Mouse (Mus musculus) layer of hippocampus, adult 18-20 months (tissue): ENCODE measurements around the gene Tpt1. TPM values are rescaled to one million over a fixed set of nuclear protein-coding genes. Genes with fewer than 3 reads are reported as not detected.
A peak's percentile ranks its signal among the peaks of the same experiment; 100 is the strongest.
"Not testable (repeated sequence)": the region's sequence is repeated elsewhere in the genome, so short reads cannot be mapped to it uniquely, and the experiment has no call there.

Experiments used
- DNase-seq, 2 experiments: peaks; one replicate each; pipeline ENCODE4 v3.0.0; 2022; ENCODE audit warnings: low spot score in 2 of 2
- long read RNA-seq: library from polyadenylated mRNA; stranded (forward); transcript quantifications from one replicate; pipeline ENCODE4 v2.0.0, GENCODE M21; 2021
- total RNA-seq, 2 experiments: library from RNA; stranded (reverse); gene quantifications; 2 replicates each; pipeline ENCODE4 v1.2.3; 2021

The Tpt1 gene
- total RNA-seq = 100 to 1,000 TPM; 912 to 940 TPM
- long read RNA-seq, transcript Tpt1-201 (6 exons, 1,169 nt) = major isoform, 128 of 157 reads
- long read RNA-seq, partial matches to known transcripts = 15 of 157 reads
- long read RNA-seq, other reads (novel, unspliced or antisense) = 11 of 157 reads

DNA sequence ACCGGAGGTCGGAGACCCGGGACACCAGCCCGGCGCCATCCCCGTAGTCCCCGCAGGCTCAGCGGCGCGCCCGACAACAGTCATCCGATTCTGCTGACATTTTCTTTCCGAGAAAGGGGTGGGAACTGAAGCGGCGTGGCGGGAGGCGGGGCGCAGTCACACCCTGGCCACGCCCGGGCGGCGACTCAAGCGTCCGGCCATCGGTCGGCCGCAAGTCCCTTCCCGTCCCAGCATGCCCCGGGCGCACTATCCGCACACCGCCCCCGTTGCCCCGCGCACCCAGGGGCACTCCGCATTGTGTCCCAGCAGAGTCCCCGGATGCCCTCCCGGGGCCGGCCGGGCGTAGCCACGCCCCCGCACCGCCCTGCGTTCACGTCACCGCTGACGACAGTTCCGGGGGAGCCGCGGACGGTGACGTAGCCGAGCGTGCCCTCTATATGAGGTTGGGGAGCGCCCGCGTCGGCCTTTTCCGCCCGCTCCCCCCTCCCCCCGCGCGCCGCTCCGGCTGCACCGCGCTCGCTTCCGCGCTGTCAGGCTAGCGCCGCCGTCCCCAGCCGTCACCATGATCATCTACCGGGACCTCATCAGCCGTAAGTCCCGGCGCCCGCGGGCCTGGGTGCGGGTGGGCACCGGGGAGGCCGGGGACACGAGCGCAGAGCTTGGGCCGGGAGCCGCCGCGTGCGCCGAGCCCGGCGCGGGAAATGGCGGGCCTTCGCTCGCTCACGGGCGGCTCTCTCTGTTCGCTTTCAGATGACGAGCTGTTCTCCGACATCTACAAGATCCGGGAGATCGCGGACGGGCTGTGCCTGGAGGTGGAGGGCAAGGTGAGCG is at the start of gene Tpt1:
TSS of gene Tpt1 (plus strand) at position 227 of the 831 bp plus-strand sequence.
- DNase-seq = peak; percentile 96 to 98

DNA sequence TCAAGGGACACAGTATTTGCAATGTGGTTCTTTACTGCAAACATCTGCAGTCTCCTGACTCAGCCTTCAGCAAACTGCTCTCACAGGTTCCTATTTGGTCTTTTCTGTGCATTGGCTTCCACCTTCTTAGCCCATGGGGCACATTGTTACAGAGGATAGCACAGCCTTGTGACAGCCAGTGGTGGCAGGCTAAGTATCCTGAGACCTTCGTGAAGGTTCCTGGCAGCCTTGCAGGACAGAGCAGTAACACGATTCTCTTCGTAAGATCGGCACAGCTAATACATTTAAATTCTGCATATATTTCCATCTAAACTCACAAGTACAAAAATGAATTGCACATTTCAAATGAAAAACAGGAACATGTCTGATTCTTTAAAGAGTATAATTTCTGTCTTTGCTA is 49.0 kb upstream of the Tpt1 start:
- no peak for DNase-seq

DNA sequence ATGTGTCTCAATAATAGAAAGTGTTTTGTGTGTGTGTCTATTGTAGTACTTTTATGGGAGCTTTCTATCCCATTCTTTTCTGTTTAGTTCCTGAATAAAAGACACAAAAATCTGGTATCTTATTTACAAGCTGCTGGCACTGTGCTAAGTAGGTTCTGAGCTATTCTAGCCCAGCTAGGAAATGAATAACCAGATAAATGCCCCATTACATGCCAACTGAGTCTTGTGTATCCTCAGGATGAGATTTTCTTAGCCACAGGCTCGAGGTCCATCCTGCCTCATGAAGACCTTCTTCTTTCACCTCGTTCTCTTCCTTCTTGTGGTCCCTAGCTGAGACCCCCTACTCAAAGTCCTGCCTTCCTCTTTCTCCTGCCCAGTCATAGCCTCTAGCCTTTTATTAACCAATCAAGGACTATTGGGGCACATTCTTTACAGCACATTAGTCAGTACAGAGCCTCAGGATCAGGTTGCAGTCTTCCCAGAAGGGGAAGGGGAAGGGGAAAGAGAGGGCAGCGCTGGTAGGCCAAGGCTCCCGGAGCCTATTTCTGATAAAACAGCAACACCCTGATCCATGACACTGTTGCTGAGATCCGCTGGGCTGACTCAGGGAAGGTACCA is 47.0 kb upstream of the Tpt1 start:
- DNase-seq = no peak

DNA sequence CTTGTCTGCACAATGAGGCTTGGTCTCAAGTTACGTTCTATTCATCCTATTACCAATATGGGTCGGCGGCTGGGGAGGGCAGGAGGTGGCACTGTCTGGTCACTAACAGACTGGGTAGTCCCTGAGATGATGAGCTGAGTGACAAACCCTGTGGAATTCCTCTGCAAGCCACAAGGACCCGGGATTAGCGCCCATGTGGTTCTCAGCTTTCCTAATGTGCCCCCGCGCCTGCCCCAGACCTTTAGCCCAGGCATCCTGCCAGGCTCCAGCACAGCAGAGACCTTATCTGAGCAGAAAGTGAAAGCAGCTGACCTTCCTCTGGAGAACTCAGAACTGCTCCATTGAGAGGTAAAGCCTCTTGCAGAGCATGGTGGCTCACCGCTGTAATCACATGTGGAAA is 37.1 kb upstream of the Tpt1 start:
- no peak for DNase-seq

DNA sequence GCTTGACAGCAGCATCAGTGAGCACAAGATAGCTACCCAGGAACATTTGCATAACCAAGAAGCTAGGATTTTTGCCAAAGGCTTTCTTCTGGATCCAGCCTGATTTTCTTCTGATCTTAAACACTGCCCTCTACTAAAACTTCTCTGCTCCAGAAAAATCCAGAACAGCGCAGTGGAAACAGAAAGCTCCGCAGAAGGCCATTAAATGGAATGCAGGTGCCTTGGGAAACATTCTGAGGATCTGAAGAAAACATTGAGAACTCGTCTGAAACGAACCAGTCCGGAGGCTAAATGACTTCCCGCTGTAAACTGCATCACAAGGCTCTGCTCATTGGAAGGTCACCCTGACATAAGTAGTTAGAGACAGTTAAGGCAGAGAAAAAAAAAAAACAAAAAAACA is 35.0 kb upstream of the Tpt1 start:
- no peak for DNase-seq

DNA sequence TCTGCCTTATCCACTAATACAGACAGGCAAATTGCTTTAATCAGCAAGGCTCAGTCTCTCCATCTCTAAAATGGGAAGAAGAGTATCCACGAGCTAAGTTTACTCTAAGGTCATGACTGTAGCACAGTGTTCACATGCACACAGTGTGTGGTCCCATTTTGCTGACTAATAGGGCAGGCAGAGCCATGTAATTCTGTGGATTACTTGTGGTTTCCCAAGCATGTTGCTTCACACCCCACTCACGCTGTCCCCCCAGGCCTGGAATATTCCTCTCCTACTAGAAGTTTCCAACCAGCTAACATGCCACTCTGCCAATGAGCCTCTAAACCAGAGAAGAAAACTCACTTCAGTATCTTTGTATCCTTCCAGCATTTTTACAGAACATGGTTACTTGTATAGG is 26.4 kb upstream of the Tpt1 start:
- no peak for DNase-seq

DNA sequence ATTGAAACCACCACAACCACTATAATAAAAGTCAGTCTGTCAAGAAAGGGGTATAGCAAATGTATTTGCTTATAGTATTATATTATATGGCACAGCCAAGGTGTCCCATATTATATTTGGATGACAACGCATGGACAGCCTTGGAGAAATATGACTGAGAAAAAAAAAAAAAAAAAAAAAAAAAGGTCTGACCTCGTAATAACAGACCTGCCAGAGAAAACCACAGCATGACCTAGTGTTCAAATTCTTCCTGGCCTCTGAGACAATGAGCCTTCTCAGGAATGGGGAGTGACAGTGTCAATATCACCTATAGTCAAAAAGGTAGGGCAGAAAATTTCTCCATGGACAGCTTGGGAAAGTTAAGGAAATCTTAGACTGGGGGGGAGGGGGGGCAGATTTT is 25.6 kb upstream of the Tpt1 start:
- no peak for DNase-seq

DNA sequence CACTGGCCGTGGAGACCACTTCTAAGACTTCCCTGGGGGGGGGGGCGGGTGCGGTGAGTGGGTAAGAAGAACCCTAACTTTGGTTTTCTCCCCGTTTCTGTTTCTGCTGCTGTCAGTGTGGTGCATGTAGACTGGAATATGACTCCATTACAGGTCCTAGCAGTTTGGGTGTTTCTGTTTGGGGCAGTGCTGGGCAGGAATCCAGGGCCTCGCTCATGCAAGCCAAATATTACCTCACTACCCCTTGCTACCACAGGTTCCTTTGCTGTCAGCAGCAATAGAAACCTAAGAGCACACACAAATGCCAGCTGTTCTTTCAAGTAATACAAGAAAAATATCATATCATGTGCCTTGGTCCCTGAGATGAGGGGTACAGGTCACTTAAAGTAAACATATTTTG is 24.9 kb upstream of the Tpt1 start:
- DNase-seq = no peak

DNA sequence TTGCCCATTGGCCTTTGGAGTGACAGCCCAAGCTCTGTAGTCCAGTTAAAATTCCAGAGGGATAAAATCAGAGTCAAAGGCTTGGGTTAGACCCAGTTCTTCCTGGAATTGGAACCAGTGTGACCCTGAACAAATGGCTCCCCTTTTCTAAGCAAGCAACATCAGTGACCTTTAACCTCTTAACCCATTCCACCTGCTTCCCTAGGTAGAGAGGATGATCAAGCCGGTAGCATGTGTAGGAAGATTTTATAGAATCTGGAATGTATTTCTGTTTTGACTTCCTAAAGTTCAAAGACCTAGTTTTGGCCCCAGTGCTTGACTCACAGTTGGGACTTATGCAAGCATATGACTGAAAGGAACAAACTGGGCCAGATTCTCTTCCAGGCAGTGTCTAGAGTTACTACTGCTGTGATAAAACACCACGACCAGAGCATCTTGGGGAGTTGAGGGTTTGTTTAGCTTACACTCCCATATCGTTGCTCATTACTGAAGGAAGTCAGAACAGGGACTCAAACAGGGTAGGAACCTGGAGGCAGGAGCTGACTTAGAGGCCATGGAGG is 18.0 kb upstream of the Tpt1 start:
- DNase-seq = no peak

DNA sequence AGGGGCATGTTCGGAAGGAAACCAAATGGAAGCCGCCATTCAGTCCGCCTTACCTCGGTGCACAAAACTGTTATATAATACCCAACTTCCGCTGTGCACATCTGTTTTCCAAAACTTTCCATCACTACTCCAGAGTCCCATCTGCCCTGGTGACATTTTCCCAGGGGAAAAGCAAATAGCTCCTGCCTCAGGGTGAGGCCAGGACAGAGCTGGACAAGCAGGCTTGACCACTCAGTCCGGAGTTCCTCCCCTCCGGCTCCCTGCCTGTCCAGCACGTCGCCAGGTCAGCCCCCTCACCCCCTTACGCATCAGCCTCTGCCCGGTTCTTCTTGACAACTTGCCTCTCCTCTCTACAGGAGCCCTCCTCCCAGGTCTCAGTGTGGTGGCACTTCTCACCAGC is 16.7 kb upstream of the Tpt1 start:
- no peak for DNase-seq

DNA sequence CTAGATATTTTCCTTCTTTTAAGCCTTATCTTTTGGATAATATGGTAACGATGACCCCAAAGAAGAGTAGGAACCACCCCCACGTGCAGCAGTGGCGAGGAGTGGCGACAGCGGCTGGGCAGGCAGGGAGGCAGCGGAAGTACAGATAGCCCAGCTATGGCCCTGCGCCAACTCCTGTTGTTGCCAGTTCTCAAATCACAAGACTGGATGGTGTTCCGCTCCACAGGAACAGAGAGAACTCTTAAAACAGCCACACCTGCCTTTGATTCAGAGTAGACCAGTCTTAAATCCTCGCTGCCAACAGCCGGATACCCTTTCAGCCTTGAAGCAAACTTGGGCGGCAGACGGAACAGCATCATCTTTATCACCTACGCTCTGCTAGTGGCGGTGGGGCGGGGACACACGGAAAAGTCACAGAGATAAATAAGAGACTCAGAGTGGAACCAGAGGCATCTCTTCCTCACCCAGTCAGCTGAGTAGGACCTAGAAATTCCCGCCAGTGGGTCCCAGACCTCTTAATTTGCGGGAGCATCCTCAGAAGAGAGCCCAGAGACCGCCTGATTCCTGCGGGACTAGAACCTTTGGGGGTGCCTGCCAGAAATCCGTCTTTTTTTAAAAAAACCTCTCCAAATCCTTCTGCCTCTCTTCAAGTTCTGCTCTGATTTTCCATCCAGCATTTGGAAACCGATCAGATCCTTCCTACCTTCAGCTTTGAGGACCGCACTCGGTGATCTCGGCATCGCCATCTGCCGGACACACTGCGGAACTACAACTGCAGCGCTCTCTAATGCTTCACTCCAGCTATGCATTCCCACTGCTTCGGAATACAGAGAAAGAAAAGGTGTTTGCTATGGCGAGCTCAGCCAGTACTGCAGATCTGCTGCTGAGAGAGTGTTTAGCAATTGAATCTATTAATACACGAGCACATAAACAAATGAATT is 15.8 kb upstream of the Tpt1 start:
- DNase-seq = peak; percentile 82 to 97

DNA sequence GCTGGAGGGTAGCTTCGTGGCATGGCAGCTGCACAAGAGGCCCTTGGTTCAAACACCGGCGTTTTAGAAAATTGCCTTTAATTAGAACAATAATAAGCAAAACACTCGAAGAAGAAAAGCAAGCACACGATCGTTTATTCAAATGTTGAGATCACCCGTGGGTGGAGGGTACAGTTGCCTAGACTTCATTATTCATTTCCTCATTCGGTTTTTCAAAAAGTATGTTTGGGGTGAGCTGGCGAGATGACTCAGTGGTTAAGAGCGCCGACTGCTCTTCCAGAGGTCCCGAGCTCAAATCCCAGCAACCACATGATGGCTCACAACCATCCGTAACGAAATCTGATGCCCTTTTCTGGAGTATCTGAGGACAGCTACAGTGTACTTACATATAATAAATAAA is 15.1 kb upstream of the Tpt1 start:
- not testable (repeated sequence) for DNase-seq

DNA sequence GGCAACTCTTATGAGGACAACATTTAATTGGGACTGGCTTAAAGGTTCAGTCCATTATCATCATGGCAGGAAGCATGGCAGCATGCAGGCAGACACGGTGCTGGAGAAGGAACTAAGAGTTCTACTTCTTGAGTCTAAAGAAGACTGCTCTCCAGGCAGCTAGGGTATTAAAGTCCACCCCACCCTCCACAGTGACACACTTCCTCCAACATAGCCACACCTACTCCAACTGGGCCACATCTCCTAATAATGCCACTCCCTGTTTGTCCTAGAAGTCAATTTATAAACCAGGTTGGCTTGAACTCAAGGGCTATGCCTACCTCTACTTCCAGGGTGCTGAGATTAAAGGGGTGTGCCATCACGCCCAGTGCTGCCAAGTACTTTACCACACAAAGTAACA is 12.9 kb upstream of the Tpt1 start:
- no peak for DNase-seq

DNA sequence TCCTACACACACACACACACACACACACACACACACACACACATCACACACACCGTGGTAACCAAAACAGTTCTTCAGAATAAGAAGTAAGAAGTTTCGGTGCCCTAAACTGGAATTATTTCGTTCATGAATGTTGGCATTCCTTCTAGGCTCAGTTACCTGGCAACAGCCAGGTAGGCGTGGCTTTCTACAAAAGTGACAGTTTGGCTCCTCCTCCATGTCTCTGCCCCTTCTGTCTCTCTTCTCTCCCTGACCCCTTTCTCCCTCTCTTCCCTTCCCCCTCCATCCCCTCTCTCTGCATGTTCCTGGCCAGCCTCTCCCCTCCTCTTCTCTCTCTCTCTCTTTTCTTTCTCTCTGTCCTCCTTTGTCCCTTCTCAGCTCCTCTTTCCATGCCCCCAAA is 11.9 kb upstream of the Tpt1 start:
- DNase-seq = no peak

DNA sequence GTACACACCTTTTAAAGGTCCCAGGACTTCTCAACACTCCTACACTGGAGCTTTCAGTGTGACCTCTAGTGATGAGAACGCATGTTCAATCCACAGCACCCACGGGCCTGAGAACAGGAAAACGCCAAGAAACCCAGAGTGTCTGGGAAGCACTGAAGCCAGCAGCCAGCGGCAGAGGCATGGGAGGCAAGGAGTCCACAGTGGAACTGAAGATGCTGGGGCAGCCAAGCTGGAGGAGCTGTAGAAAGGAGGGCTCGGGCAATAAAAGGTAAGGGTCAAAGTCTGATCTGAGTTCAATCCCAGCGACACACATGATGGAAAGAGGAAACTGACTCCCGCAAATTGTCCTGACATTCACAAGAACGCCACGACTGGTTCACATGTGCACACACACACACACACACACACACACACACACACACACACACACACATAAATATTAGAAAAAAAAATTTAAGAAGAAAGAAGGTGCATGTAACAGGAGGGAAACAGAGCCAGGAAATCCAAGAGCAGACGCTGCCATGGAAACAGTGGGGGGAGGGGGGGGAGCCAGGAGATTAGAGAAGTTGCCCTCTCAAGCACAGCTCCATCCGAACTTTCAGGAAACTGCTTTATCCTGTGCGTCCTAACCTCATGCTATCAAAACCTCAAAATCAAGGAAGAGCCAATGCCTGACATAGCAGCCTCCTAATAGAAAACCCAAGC is 11.2 kb upstream of the Tpt1 start:
- DNase-seq = no peak

DNA sequence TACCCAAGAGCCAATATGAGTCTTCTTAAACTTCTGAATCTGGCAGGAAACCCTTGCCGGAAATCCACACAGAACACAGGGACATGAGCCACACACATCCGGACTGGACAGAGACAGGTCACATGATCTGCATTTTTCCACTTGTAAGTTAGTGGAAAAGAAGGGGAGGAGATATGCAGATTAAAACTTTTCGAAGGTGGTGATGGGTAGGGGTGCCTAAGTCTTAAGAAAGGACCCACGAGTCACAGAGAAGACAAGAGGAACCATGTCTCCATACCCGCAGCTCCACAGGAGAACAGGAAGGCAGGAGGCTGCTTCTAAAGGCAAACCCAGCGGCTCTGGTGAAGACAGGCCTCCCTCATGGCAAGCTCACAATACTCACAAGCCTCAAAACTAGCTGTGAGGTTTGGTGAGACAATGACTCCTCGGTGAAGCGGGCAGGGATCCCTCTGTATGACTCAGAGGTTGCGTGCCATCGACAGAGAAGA is 10.6 kb upstream of the Tpt1 start:
- peak in 1 of 2 experiments; percentile 57 for DNase-seq

DNA sequence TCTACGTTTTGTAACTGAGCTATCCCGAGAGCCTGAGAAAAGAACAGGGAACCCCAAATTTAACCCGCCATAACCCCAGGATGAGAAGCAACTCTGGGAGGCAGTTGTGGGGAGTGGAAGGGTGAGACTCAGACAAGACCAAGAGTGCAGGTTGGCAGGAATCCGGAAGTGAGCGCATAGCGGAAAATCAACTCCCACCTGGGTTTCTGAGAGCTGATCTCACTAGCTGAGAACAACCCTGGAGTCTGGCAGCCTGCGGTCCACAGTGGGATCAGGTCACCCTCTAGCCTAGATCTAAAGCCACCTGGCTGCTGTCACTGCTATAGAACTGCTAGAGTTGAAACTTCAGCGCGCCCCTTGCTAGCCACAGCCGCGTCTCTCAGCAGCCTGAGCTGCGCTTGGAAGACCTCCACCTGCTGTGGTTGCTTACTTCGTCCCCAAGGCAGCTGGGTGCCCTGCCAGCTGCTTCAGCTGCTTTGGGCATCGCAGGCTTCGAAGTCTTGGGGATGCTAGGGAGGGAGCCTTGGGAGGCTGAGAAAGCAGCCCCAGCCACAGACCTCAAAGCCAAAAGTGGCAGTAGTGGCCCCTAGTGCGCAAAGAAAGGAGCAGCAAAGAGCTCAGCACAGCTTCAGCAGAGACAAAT is 10.0 kb upstream of the Tpt1 start:
- DNase-seq = no peak

DNA sequence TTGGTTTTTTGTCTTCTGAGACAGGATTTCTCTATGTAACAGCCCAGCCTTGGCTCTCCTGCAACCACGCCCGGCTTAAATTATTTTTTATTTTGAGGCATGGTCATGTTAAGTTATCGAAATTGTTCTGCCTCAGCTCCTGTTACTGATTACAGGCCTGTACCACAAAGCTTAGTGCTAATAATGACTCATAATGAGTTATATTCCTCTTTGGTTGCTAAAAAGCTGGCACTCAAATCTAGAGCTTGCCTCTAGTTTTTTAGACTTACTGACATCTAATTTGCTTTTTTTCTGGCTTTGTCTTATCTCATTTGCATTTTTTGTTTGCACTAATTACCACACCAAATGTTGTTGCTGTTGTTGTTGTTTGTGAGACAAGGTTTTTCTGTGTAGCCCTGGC is 8.3 kb upstream of the Tpt1 start:
- no peak for DNase-seq

DNA sequence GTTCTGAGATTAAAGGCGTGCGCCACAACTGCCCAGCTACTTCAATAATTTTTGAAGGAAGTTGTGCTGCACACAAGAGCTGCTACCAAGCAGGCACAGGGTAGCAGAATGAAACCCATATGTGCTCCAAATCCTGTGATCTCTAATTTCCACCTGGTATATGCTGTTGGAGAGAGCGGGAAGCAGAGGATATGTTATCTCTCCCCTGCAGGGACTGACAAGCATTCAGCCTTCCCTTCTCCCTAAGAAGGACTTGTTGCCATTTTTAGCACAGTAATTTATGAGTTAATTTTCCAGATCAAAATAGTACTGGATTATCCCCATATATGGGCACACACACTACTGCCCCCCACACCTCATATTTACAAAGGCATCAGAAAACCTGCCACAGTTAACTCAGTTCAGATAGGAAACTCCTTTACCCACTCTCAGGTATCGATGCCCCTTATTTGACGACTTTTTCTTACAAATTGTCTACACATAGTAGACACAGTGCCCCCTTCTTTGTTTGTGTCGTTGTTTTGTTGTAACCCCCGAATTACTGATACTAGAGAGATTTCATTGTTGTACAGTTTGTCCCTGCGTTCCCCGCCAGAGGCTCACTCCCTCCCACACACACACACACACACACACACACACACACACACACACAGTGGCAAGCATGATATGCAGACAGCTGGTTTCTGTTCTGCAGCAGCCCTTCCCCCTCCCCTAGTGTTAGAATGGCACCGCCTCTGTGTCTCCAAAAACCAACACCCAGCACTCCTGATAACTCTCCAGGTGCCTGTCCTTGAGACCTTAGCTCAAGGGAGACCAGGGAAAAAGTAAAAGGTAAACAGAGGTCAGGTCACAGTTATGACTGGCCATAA is 7.6 kb upstream of the Tpt1 start:
- DNase-seq = peak in 1 of 2 experiments; percentile 46
